Mouse (Mus musculus): Measurements from ENCODE around the gene Fancg. TPM values are rescaled to one million over a fixed set of nuclear protein-coding genes. Genes with fewer than 3 reads are reported as not detected.

Fancg gene
- polyA plus RNA-seq, 1 experiment from 2014 or later = 12.9 TPM

GRCm38 (mm10) chr4:43045659-43046302 lies 35.5 kb upstream of the Fancg start, which contains the start of gene Fam214b:
Gene Fam214b, minus strand, starts transcription at chr4:43046220.
- Histone ChIP-seq H3K9me3 (replicated peaks; ENCODE audit: control insufficient read depth, low read length) (no peaks in the 10 kb centered on the region), H3K36me3 (ENCODE audit: control insufficient read depth, insufficient read depth) (no peaks in the 10 kb centered on the region), H3K4me1 (ENCODE audit: control insufficient read depth, insufficient read depth, low read length) (peaks cover 22% of the 10 kb centered on the region), H3K27ac (ENCODE audit: low read length) (peak within 1 kb of the TSS; percentile 81), H3K4me3 (ENCODE audit: low read length) (peak within 1 kb of the TSS; percentile 80), H3K4me2 (ENCODE audit: low read depth, low read length) (peak within 1 kb of the TSS; percentile 80), H3K27me3 (ENCODE audit: control insufficient read depth, insufficient read depth, low read length) (no peaks in the 10 kb centered on the region), H3K9ac (ENCODE audit: low read length) (peak within 1 kb of the TSS; percentile 74)
- 1% methylated on average over 33 of the region's 33 CpGs for WGBS
- peak; percentile 94 for ATAC-seq (replicated peaks; ENCODE audit: extremely low read depth, insufficient read depth, low FRiP score)

- Histone ChIP-seq H3K4me2 (ENCODE audit: low read depth, low read length) (peak overlapping the region; percentile 80), H3K9ac (ENCODE audit: low read length) (peak overlapping the region; percentile 50), H3K9me3 (replicated peaks; ENCODE audit: control insufficient read depth, low read length) (no peaks in the 10 kb centered on the region), H3K4me1 (ENCODE audit: control insufficient read depth, insufficient read depth, low read length) (peaks cover 25% of the 10 kb centered on the region), H3K27ac (ENCODE audit: low read length) (peak overlapping the region; percentile 76), H3K36me3 (ENCODE audit: control insufficient read depth, insufficient read depth) (no peaks in the 10 kb centered on the region), H3K27me3 (ENCODE audit: control insufficient read depth, insufficient read depth, low read length) (no peaks in the 10 kb centered on the region), H3K4me3 (ENCODE audit: low read length) (peak overlapping the region; percentile 80)
- 0 out of 2 replicates have a peak, but pooled peaks have one; percentile 0 for ATAC-seq (replicated peaks; ENCODE audit: extremely low read depth, insufficient read depth, low FRiP score)
- 6% methylated on average over 13 of the region's 13 CpGs for WGBS
Measured at GRCm38 (mm10) chr4:43045285-43045658, 35.0 kb upstream of the Fancg start.

- H3K9me3 ChIP-seq (replicated peaks; ENCODE audit: control insufficient read depth, low read length) = no peaks in the 10 kb centered on the region
- 30% methylated on average over 4 of the region's 4 CpGs for WGBS
- no peaks in the 10 kb centered on the region for H3K27me3 ChIP-seq (ENCODE audit: control insufficient read depth, insufficient read depth, low read length)
- H3K4me2 ChIP-seq (ENCODE audit: low read depth, low read length) = peak overlapping the region; percentile 80
- peaks cover 25% of the 10 kb centered on the region for H3K4me1 ChIP-seq (ENCODE audit: control insufficient read depth, insufficient read depth, low read length)
- H3K4me3 ChIP-seq (ENCODE audit: low read length) = peak overlapping the region; percentile 80
- H3K27ac ChIP-seq (ENCODE audit: low read length) = peak overlapping the region; percentile 76
- ATAC-seq (replicated peaks; ENCODE audit: extremely low read depth, insufficient read depth, low FRiP score) = no peak
- H3K36me3 ChIP-seq (ENCODE audit: control insufficient read depth, insufficient read depth) = no peaks in the 10 kb centered on the region
- H3K9ac ChIP-seq (ENCODE audit: low read length) = peak overlapping the region; percentile 39
Measured at GRCm38 (mm10) chr4:43044673-43045072, 34.4 kb upstream of the Fancg start.

GRCm38 (mm10) chr4:43043644-43044357 lies 33.5 kb upstream of the Fancg start:
- peak overlapping the region; percentile 76 for H3K27ac ChIP-seq (ENCODE audit: low read length)
- no peaks in the 10 kb centered on the region for H3K36me3 ChIP-seq (ENCODE audit: control insufficient read depth, insufficient read depth)
- H3K9ac ChIP-seq (ENCODE audit: low read length) = peak overlapping the region; percentile 39
- peak overlapping the region; percentile 11; the same call in 1 of the 2 replicates for H3K4me3 ChIP-seq (ENCODE audit: low read length)
- no peaks in the 10 kb centered on the region for H3K9me3 ChIP-seq (replicated peaks; ENCODE audit: control insufficient read depth, low read length)
- H3K4me2 ChIP-seq (ENCODE audit: low read depth, low read length) = peak overlapping the region; percentile 80
- no peak for ATAC-seq (replicated peaks; ENCODE audit: extremely low read depth, insufficient read depth, low FRiP score)
- no peaks in the 10 kb centered on the region for H3K27me3 ChIP-seq (ENCODE audit: control insufficient read depth, insufficient read depth, low read length)
- H3K4me1 ChIP-seq (ENCODE audit: control insufficient read depth, insufficient read depth, low read length) = peaks cover 34% of the 10 kb centered on the region
- WGBS = 17% methylated on average over 7 of the region's 7 CpGs

- WGBS = 54% methylated on average over 9 of the region's 9 CpGs
- no peak overlapping the region for H3K4me3 ChIP-seq (ENCODE audit: low read length)
- no peaks in the 10 kb centered on the region for H3K27me3 ChIP-seq (ENCODE audit: control insufficient read depth, insufficient read depth, low read length)
- H3K27ac ChIP-seq (ENCODE audit: low read length) = 0 out of 2 replicates have a peak overlapping the region, but pooled peaks have one; percentile 9
- no peaks in the 10 kb centered on the region for H3K9me3 ChIP-seq (replicated peaks; ENCODE audit: control insufficient read depth, low read length)
- no peak for ATAC-seq (replicated peaks; ENCODE audit: extremely low read depth, insufficient read depth, low FRiP score)
- no peak overlapping the region for H3K9ac ChIP-seq (ENCODE audit: low read length)
- peaks cover 7% of the 10 kb centered on the region for H3K36me3 ChIP-seq (ENCODE audit: control insufficient read depth, insufficient read depth)
- peaks cover 38% of the 10 kb centered on the region for H3K4me1 ChIP-seq (ENCODE audit: control insufficient read depth, insufficient read depth, low read length)
- H3K4me2 ChIP-seq (ENCODE audit: low read depth, low read length) = no peak overlapping the region
Measured at GRCm38 (mm10) chr4:43040881-43041547, 30.7 kb upstream of the Fancg start.

GRCm38 (mm10) chr4:43040114-43040572 lies 29.8 kb upstream of the Fancg start:
- H3K4me1 ChIP-seq (ENCODE audit: control insufficient read depth, insufficient read depth, low read length) = peaks cover 36% of the 10 kb centered on the region

GRCm38 (mm10) chr4:43039609-43040008 lies 29.3 kb upstream of the Fancg start:
- Histone ChIP-seq H3K27me3 (ENCODE audit: control insufficient read depth, insufficient read depth, low read length) (no peaks in the 10 kb centered on the region), H3K9ac (ENCODE audit: low read length) (peak overlapping the region; percentile 78), H3K4me3 (ENCODE audit: low read length) (peak overlapping the region; percentile 69), H3K36me3 (ENCODE audit: control insufficient read depth, insufficient read depth) (peaks cover 13% of the 10 kb centered on the region), H3K4me1 (ENCODE audit: control insufficient read depth, insufficient read depth, low read length) (peaks cover 31% of the 10 kb centered on the region), H3K27ac (ENCODE audit: low read length) (peak overlapping the region; percentile 70), H3K9me3 (replicated peaks; ENCODE audit: control insufficient read depth, low read length) (no peaks in the 10 kb centered on the region), H3K4me2 (ENCODE audit: low read depth, low read length) (peak overlapping the region; percentile 76)
- WGBS = 2% methylated on average over 11 of the region's 11 CpGs
- ATAC-seq (replicated peaks; ENCODE audit: extremely low read depth, insufficient read depth, low FRiP score) = no peak

More at GRCm38 (mm10) chr4:43040114-43040572, 29.8 kb upstream of the Fancg start:
- Histone ChIP-seq H3K36me3 (ENCODE audit: control insufficient read depth, insufficient read depth) (peaks cover 13% of the 10 kb centered on the region), H3K4me3 (ENCODE audit: low read length) (peak overlapping the region; percentile 69), H3K27me3 (ENCODE audit: control insufficient read depth, insufficient read depth, low read length) (no peaks in the 10 kb centered on the region), H3K9me3 (replicated peaks; ENCODE audit: control insufficient read depth, low read length) (no peaks in the 10 kb centered on the region), H3K9ac (ENCODE audit: low read length) (peak overlapping the region; percentile 78), H3K4me2 (ENCODE audit: low read depth, low read length) (peak overlapping the region; percentile 76), H3K27ac (ENCODE audit: low read length) (peak overlapping the region; percentile 70)
- under 1% methylated on average over 25 of the region's 25 CpGs for WGBS
- peak; percentile 98 for ATAC-seq (replicated peaks; ENCODE audit: extremely low read depth, insufficient read depth, low FRiP score)

- H3K27ac ChIP-seq (ENCODE audit: low read length) = peak overlapping the region; percentile 70
- no peak for ATAC-seq (replicated peaks; ENCODE audit: extremely low read depth, insufficient read depth, low FRiP score)
- WGBS = 46% methylated on average over 15 of the region's 15 CpGs
- H3K4me3 ChIP-seq (ENCODE audit: low read length) = peak overlapping the region; percentile 69
- peak overlapping the region; percentile 76 for H3K4me2 ChIP-seq (ENCODE audit: low read depth, low read length)
- no peaks in the 10 kb centered on the region for H3K9me3 ChIP-seq (replicated peaks; ENCODE audit: control insufficient read depth, low read length)
- H3K27me3 ChIP-seq (ENCODE audit: control insufficient read depth, insufficient read depth, low read length) = no peaks in the 10 kb centered on the region
- H3K4me1 ChIP-seq (ENCODE audit: control insufficient read depth, insufficient read depth, low read length) = peaks cover 23% of the 10 kb centered on the region
- peaks cover 17% of the 10 kb centered on the region for H3K36me3 ChIP-seq (ENCODE audit: control insufficient read depth, insufficient read depth)
- H3K9ac ChIP-seq (ENCODE audit: low read length) = peak overlapping the region; percentile 78
Measured at GRCm38 (mm10) chr4:43038567-43039495, 28.5 kb upstream of the Fancg start.

All from heart, embryonic 16.5 days (tissue).